Mouse (Mus musculus) megakaryocyte, embryonic 14.5 days (primary cell): ENCODE results near the gene Gmcl1.

Experiments used
- FLI1 ChIP-seq: IDR thresholded peaks from 2 replicates; pipeline ENCODE4 v1.6.1; 2012; ENCODE audit warnings: low read length, inconsistent platforms, mixed read lengths
- GATA1 ChIP-seq: IDR thresholded peaks from 3 replicates; pipeline ENCODE4 v1.6.1; 2012; ENCODE audit warnings: mixed read lengths, low read length, inconsistent platforms, borderline replicate concordance

DNA sequence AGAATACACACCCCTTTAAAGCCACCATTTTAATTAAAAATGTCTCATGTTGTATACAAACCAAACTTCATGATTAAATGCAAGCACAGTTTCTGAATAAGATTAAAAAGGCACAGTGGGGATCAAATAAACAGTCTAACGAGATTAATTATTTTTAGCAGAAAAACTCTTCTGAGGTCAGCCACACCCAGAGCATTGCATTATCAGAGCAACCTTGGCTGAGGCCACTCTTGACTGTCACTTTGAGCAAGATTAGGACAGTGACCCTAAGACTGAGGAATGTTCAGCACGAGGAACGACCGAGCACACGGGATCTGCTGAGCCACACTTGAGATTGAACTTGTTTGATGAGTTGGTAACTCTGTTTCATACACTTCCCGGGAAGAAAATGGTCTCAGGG, 3.6 kb upstream of the Gmcl1 start:
- no peak for TF ChIP-seq GATA1
- TF ChIP-seq FLI1: no peak
